Mouse (Mus musculus): ENCODE measurements around the gene Gm28043.
"Not testable (repeated sequence)": the region's sequence is repeated elsewhere in the genome, so short reads cannot be mapped to it uniquely, and the experiment has no call there.

The Gm28043 gene

GRCm38 (mm10) chr17:29614115-29615023 is at the start of gene Gm28043, which contains the start of gene Rnf8:
Gm28043 (plus strand) TSS chr17:29614876.
Rnf8 (plus strand) TSS chr17:29614790.
- peak; percentile 80 for DNase-seq (ENCODE audit: extremely low read depth, low read depth)

- DNase-seq (ENCODE audit: extremely low read depth, low read depth), result no peak
Observed at GRCm38 (mm10) chr17:29565521-29565920, 49.2 kb upstream of the Gm28043 start.

GRCm38 (mm10) chr17:29568435-29568834 is 46.2 kb upstream of the Gm28043 start:
- no peak for DNase-seq (ENCODE audit: extremely low read depth, low read depth)

- DNase-seq (ENCODE audit: extremely low read depth, low read depth), result no peak
Observed at GRCm38 (mm10) chr17:29569831-29570230, 44.8 kb upstream of the Gm28043 start.

- no peak for DNase-seq (ENCODE audit: extremely low read depth, low read depth)
Observed at GRCm38 (mm10) chr17:29579579-29580126, 35.0 kb upstream of the Gm28043 start.

- DNase-seq (ENCODE audit: extremely low read depth, low read depth), result no peak
Observed at GRCm38 (mm10) chr17:29583569-29583968, 31.1 kb upstream of the Gm28043 start.

- DNase-seq (ENCODE audit: extremely low read depth, low read depth), result no peak
Observed at GRCm38 (mm10) chr17:29584306-29584705, 30.4 kb upstream of the Gm28043 start.

GRCm38 (mm10) chr17:29584737-29585136 is 29.9 kb upstream of the Gm28043 start:
- no peak for DNase-seq (ENCODE audit: extremely low read depth, low read depth)

GRCm38 (mm10) chr17:29585446-29585845 is 29.2 kb upstream of the Gm28043 start:
- DNase-seq (ENCODE audit: extremely low read depth, low read depth), result no peak

- DNase-seq (ENCODE audit: extremely low read depth, low read depth), result no peak
Observed at GRCm38 (mm10) chr17:29586921-29587320, 27.8 kb upstream of the Gm28043 start.

- no peak for DNase-seq (ENCODE audit: extremely low read depth, low read depth)
Observed at GRCm38 (mm10) chr17:29589221-29589898, 25.3 kb upstream of the Gm28043 start.

DNA sequence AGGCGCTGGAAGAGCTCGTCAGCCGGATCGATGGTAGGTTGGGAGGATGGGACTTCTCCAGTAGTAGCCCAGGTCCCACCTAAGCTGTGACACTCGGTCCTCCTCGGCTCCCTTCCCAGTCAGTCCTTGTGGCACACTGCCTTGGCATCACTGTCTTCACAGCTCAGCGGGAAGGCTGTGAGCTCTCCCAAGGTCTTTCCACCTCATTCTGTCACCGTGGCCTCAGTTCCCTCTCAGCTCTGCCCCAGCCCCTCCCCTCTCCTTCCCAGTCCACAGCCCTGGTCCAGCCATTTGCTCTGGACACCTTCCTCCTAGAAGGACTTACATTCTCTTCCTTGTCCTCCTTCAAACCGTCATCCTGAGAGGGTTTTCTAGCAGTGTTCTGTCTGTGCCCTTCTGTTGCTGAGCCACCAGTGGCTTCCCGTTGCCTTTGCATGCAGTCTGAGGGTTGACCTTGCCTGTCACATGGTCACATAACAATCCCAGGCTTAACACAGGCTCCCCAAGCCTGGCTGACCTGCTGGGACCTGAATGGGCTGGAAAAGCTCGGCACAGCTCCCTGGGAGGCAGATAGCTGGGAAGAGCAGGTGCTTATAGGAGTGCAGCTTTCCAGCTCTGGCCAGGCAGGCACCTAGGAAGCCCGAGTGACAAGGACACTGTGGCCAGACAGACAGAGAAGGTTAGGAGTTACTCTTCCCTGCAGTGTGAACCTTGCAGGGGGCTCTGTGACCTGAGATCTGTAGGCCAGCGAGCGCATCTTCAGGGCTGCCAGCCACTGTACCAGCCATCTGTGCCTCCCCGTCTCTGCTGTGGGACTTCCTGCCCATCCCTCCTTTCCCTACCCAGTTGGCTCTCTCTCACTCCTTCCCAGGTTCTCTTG is 18.5 kb upstream of the Gm28043 start:
- no peak for DNase-seq (ENCODE audit: extremely low read depth, low read depth)

DNA sequence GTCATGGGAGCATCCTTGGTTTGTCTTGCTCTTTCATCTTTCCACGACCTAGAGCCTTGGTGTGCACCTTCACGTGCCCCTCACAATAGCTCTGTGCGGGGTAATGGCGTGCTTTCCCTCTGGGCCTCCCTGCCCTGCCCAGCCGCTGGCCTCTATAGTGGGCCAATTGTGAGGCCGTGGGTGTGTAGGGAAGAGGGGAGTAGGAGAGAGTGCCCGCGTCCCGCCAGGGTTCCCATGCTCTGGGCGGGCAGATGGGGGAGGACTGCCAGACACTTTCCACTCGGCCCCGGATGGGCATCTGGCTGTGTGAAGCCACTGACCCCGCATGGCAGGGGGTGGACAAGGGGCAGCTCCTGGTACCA is 17.9 kb upstream of the Gm28043 start:
- no peak for DNase-seq (ENCODE audit: extremely low read depth, low read depth)

DNA sequence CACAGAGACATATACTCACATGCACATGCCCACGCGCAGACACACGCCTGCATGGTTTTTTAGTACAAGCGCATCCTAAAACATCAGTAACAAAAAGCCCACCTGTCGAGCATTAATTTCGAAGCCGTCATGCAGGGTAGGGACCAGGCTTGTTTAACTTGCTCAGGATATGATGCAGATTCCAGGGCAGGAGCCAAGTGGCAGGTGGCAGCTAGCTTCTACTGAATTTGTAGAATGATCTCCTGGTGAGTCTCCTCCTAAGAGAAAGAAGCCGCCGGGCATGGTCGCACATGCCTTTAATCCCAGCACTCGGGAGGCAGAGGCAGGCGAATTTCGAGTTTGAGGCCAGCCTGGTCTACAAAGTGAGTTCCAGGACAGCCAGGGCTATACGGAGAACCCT is 15.6 kb upstream of the Gm28043 start:
- no peak for DNase-seq (ENCODE audit: extremely low read depth, low read depth)

GRCm38 (mm10) chr17:29599537-29599936 is 15.1 kb upstream of the Gm28043 start:
- no peak for DNase-seq (ENCODE audit: extremely low read depth, low read depth)

GRCm38 (mm10) chr17:29601391-29601790 is 13.3 kb upstream of the Gm28043 start:
- no peak for DNase-seq (ENCODE audit: extremely low read depth, low read depth)

DNA sequence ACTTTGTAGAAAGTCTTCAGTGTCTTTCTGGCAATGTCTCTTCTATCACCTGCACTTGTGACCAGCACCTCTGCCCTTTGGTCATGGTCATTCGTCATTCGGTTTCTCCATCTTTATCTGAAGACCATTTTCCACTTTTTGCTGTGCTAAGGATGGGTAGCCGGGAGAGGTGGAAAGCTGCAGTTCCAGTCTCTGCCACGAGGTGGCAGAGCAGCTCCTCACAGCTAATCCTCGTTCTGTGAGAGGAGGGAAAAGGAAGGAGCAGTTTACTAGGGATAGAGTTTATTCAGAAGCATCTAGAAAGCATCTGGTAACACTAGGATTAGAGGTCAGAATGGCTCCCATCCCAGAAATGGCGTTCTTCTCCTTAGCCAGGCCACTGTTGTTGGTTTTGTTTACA is 11.4 kb upstream of the Gm28043 start:
- DNase-seq (ENCODE audit: extremely low read depth, low read depth), result peak; percentile 20

- not testable (repeated sequence) for DNase-seq (ENCODE audit: extremely low read depth, low read depth)
Observed at GRCm38 (mm10) chr17:29613453-29613852, 1.2 kb upstream of the Gm28043 start.

DNA sequence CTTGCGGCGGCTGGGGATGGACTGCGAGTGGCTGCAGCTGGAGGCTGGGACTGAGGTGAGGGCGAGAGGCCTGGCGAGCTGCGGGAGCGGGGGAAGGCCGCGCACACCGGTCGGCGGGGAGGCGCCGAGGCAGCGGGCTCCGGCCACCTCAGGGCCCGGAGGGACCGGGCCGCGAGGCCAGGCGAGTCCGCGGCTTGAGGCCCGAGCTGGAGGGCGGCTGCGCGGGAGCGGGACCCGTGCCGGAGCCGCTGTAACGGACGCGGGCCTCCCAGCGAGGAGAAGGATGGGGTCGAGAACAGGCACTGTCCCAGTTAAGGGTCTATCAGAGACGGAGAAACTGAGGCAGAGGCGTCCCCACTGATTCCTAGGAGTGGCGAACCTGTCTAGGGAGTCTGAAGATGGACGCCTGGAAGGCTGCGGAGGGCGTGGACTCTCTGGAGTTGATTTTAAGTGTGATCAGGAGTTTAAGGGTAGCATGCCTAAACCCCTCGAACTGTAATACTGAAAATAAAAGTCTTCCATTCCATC is 412 bp downstream of the Gm28043 start:
- peak; percentile 10 for DNase-seq (ENCODE audit: extremely low read depth, low read depth)

DNA sequence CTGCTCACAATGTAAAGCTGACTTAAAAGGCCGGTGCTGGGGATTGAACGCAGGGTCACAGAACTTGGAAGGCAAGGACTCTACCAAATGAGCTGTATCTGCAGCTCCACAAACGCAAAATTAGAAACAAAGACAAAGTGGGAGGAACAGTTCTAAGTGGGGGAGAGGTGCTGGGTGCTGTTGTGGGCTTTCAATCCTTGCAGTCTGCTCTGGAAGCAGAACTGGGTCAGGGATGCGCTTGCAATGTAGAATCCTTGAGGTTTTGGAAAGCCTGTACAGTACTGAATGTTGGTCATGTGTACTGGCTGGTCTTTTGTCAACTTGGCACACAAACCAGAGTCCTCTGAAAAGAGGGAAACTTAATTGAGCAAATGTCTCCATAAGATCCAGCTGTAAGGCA is 940 bp downstream of the Gm28043 start:
- DNase-seq (ENCODE audit: extremely low read depth, low read depth), result peak; percentile 7

GRCm38 (mm10) chr17:29619231-29619630 is 4.6 kb downstream of the Gm28043 start:
- DNase-seq (ENCODE audit: extremely low read depth, low read depth), result no peak

Data from MEL-GATA-1-ER (cell line).